Mouse (Mus musculus): ENCODE measurements around the gene D17Wsu92e.

- TF ChIP-seq MAFK (IDR thresholded peaks at IDR 0.05; ENCODE audit: insufficient read depth, low read depth, low read length) (no peak), ZNF384 (IDR thresholded peaks at IDR 0.05; ENCODE audit: low read depth, low read length) (no peak), ZC3H11A (IDR thresholded peaks at IDR 0.05; ENCODE audit: borderline replicate concordance, low read depth, low read length) (no peak)
These were observed 27.9 kb downstream of the D17Wsu92e start for GRCm38 (mm10) chr17:27792516-27792915.

Data from ES-E14 (cell line).